Mouse (Mus musculus) naive thymus-derived CD4-positive, alpha-beta T cell, adult 5 months (primary cell): Measurements from ENCODE around the gene Plagl2. TPM values are rescaled to one million over a fixed set of nuclear protein-coding genes. Genes with fewer than 3 reads are reported as not detected.

Source experiments
- polyA plus RNA-seq: library from polyadenylated mRNA; unstranded; fragments of 100-300 nt; shearing (Covaris generic); gene quantifications from one replicate; pipeline ENCODE4 v1.2.1, GENCODE M21; 2017

Gene Plagl2
- 9.2 TPM for polyA plus RNA-seq

GRCm38 (mm10) chr2:153241250-153242014 is at the start of gene Plagl2, which contains the start of gene Pofut1:
Gene Plagl2 (minus strand): TSS chr2:153241426.
Gene Pofut1 (plus strand): TSS chr2:153241533.

GRCm38 (mm10) chr2:153224946-153225594 is 16.2 kb downstream of the Plagl2 start, which contains the start of gene Tspyl3:
Gene Tspyl3 (minus strand): TSS chr2:153225441.

Other genes starting within 250 kb of the Plagl2 start
- 90.4 TPM for gene Pdrg1, start 226.0 kb downstream of the Plagl2 start, polyA plus RNA-seq
- not detected for gene Xkr7, start 209.6 kb downstream of the Plagl2 start, polyA plus RNA-seq
- not detected for gene Ccm2l, start 175.5 kb downstream of the Plagl2 start, polyA plus RNA-seq
- not detected for gene Hck, start 133.0 kb downstream of the Plagl2 start, polyA plus RNA-seq
- gene Tm9sf4, start 80.1 kb downstream of the Plagl2 start, polyA plus RNA-seq, result 40.2 TPM
- 10.8 TPM for gene Tspyl3, start 16.0 kb downstream of the Plagl2 start, polyA plus RNA-seq
- 13.8 TPM for gene Pofut1, start 107 bp upstream of the Plagl2 start, polyA plus RNA-seq
- 10.8 TPM for gene Kif3b, start 50.0 kb upstream of the Plagl2 start, polyA plus RNA-seq
- 52.0 TPM for gene Asxl1, start 104.4 kb upstream of the Plagl2 start, polyA plus RNA-seq